Mouse (Mus musculus) thymus, adult 2 months (tissue): ENCODE data around the gene Rngtt. TPM values are rescaled to one million over a fixed set of nuclear protein-coding genes. Genes with fewer than 3 reads are reported as not detected.
A peak's percentile ranks its signal among the peaks of the same experiment; 100 is the strongest.

ENCODE experiments used
- DNase-seq: peaks from one replicate; pipeline ENCODE4 v3.0.0; 2021
- H3K27ac ChIP-seq: fragments of 200-500 bp; 2 replicates; pipeline ENCODE4 v1.5.1; 2012; ENCODE audit warnings: low read length, control low read depth; ENCODE audit not compliant: control insufficient read depth, insufficient read depth
- H3K27me3 ChIP-seq: fragments of 200-500 bp; 2 replicates; pipeline ENCODE4 v1.6.1; 2012; ENCODE audit warnings: mild to moderate bottlenecking, low read length, moderate library complexity, mixed read lengths; ENCODE audit not compliant: control insufficient read depth, insufficient read depth
- H3K36me3 ChIP-seq: fragments of 200-500 bp; 2 replicates; pipeline ENCODE4 v1.6.1; 2012; ENCODE audit warnings: mild to moderate bottlenecking, low read length, moderate library complexity; ENCODE audit not compliant: control insufficient read depth, insufficient read depth
- H3K4me1 ChIP-seq: fragments of 200-500 bp; replicated peaks from 2 replicates; pipeline ENCODE4 v1.6.1; 2012; ENCODE audit warnings: low read length; ENCODE audit not compliant: control insufficient read depth, insufficient read depth
- H3K4me3 ChIP-seq: fragments of 200-500 bp; 2 replicates; pipeline ENCODE4 v1.5.1; 2012; ENCODE audit warnings: mild to moderate bottlenecking, low read length, control low read depth, moderate library complexity; ENCODE audit not compliant: control insufficient read depth, insufficient read depth
- CTCF ChIP-seq: fragments of 200-500 bp; IDR thresholded peaks from 2 replicates; pipeline ENCODE4 v1.5.1; 2012; ENCODE audit warnings: mild to moderate bottlenecking, control low read depth, low read length, moderate library complexity, borderline replicate concordance; ENCODE audit not compliant: control insufficient read depth, poor library complexity, insufficient read depth; ENCODE audit errors: extremely low read depth
- POLR2A ChIP-seq: fragments of 200-500 bp; IDR thresholded peaks from 2 replicates; pipeline ENCODE4 v1.6.1; 2012; ENCODE audit warnings: mild to moderate bottlenecking, low read length, control low read depth, moderate library complexity; ENCODE audit not compliant: control insufficient read depth, poor library complexity, insufficient read depth; ENCODE audit errors: extremely low read depth
- WGBS: fragments of 180-500 bp; shearing (Covaris S2); methylation state at CpG from one replicate; pipeline ENCODE4 v1.1.7; 2018; 5-methylcytosine and 5-hydroxymethylcytosine counted together
- polyA plus RNA-seq: library from polyadenylated mRNA; depleted of rRNA; stranded (reverse); fragments of >200 nt; gene quantifications from 2 replicates; pipeline ENCODE4 v1.2.3, GENCODE M21; 2012; rRNA removed

Gene Rngtt
- polyA plus RNA-seq: 4.2 and 5.0 TPM in 2 replicates

DNA sequence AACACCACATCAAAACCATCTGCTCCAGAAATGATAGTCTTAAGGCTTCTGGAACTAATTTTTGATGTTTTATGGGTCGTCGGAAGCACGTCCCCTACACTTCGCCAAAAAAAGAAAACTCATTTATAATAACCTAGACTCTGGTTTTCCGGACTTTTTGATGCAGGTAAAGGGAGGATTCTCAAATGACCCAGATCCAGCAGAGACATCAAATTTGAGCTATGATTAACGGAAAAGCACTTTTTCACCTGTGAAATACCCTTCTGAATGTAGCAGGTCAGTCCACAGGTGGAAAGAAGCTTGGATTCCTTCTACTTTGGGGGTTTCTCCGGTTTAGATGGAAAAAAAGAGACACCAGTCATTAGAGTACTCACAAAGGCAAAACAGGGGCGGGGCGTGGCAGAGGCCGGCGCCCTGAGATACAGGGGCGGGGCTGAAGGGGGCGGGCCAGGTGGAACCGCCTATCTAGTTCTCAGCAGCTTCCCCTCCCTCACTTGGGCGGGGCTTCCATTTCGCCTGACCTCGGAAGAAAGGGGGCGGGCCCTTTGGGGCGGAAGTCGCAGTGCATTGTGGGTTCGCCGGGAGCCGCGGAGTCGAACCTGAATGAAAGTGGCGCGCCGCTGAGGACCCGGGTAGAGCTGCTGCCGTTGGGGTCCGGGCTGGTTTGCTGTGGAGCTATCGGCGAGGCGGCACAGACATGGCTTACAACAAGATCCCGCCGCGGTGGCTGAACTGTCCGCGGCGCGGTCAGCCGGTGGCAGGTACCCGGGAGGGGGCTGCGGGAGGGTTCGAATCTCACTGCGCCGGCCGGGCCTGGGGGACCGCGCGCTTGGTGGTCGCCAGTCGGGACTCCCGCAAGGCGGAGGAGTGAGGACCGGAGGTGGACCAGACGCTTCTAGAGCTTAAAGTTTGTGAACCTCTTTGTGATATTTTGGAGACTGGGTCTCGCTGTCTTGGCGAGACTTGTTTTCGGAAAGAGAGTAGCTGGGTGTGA, at the start of gene Rngtt:
Gene Rngtt, plus strand, starts transcription at position 548 of the 994 bp plus-strand sequence.
- peak; percentile 79 for TF ChIP-seq POLR2A
- TF ChIP-seq CTCF: no peak

GRCm38 (mm10) chr4:33260311-33260710, 49.8 kb upstream of the Rngtt start:
- H3K36me3 ChIP-seq: no peaks in the 10 kb centered on the region
- no peak overlapping the region for H3K27ac ChIP-seq
- H3K4me3 ChIP-seq: no peak overlapping the region
- TF ChIP-seq POLR2A (no peak), CTCF (no peak)
- DNase-seq: no peak
- H3K4me1 ChIP-seq: peaks cover 7% of the 10 kb centered on the region; the same call in 1 of the 2 replicates
- H3K27me3 ChIP-seq: no peaks in the 10 kb centered on the region

More for the DNA sequence above, at the start of gene Rngtt:
- peak; percentile 99 for DNase-seq
- Histone ChIP-seq H3K36me3 (no peaks in the 10 kb centered on the region), H3K27ac (no peak within 1 kb of the TSS), H3K27me3 (no peaks in the 10 kb centered on the region), H3K4me3 (peak within 1 kb of the TSS; percentile 89), H3K4me1 (peaks cover 3% of the 10 kb centered on the region; the same call in 1 of the 2 replicates)
- WGBS: 4% methylated on average over 60 of the region's 60 CpGs

- Histone ChIP-seq H3K27me3 (no peaks in the 10 kb centered on the region), H3K4me1 (peaks cover 7% of the 10 kb centered on the region; the same call in 1 of the 2 replicates), H3K36me3 (no peaks in the 10 kb centered on the region), H3K4me3 (no peak overlapping the region), H3K27ac (no peak overlapping the region)
- DNase-seq: no peak
- no peak for TF ChIP-seq CTCF
- 35% methylated on average over 7 of the region's 7 CpGs for WGBS
Measured at GRCm38 (mm10) chr4:33261311-33261753, 48.8 kb upstream of the Rngtt start.

- 89% methylated on average over 1 of the region's 1 CpGs for WGBS
- peaks cover 7% of the 10 kb centered on the region; the same call in 1 of the 2 replicates for H3K4me1 ChIP-seq
- DNase-seq: no peak
- no peak overlapping the region for H3K4me3 ChIP-seq
- no peaks in the 10 kb centered on the region for H3K27me3 ChIP-seq
- H3K36me3 ChIP-seq: no peaks in the 10 kb centered on the region
- no peak for TF ChIP-seq POLR2A
- no peak for TF ChIP-seq CTCF
- no peak overlapping the region for H3K27ac ChIP-seq
Measured at GRCm38 (mm10) chr4:33262897-33263296, 47.2 kb upstream of the Rngtt start.

GRCm38 (mm10) chr4:33264979-33265726, 45.0 kb upstream of the Rngtt start:
- Histone ChIP-seq H3K4me1 (peaks cover 12% of the 10 kb centered on the region; the same call in 1 of the 2 replicates), H3K27me3 (no peaks in the 10 kb centered on the region), H3K36me3 (no peaks in the 10 kb centered on the region), H3K27ac (no peak overlapping the region), H3K4me3 (no peak overlapping the region)
- TF ChIP-seq POLR2A: no peak
- no peak for TF ChIP-seq CTCF
- WGBS: 78% methylated on average over 11 of the region's 11 CpGs
- DNase-seq: no peak

GRCm38 (mm10) chr4:33270386-33271314, 39.5 kb upstream of the Rngtt start:
- H3K27me3 ChIP-seq: no peaks in the 10 kb centered on the region
- DNase-seq: no peak
- H3K36me3 ChIP-seq: no peaks in the 10 kb centered on the region
- no peak for TF ChIP-seq CTCF
- no peak for TF ChIP-seq POLR2A
- no peak overlapping the region for H3K4me3 ChIP-seq
- WGBS: 97% methylated on average over 11 of the region's 11 CpGs
- peaks cover 9% of the 10 kb centered on the region for H3K4me1 ChIP-seq
- H3K27ac ChIP-seq: peak overlapping the region; percentile 56; the same call in 1 of the 2 replicates
